Mouse (Mus musculus) hematopoietic stem cell, adult 5-6 weeks (primary cell): ENCODE data around the gene 1700031F05Rik. TPM values are rescaled to one million over a fixed set of nuclear protein-coding genes. Genes with fewer than 3 reads are reported as not detected.
"Not testable (repeated sequence)": the region's sequence is repeated elsewhere in the genome, so short reads cannot be mapped to it uniquely, and the experiment has no call there.

Source experiments
- ATAC-seq, 2 experiments: fragments of 125-278 bp in 1 of 2; replicated peaks in 1 of 2; 2 replicates each; pipeline ENCODE4 v1.8.0; 2016 to 2017; ENCODE audit warnings: inconsistent platforms in 2 of 2, mild to moderate bottlenecking in 2 of 2, moderate number of reproducible peaks in 2 of 2, low read depth in 1 of 2, moderate TSS enrichment in 1 of 2; ENCODE audit not compliant: low FRiP score in 2 of 2, poor library complexity in 2 of 2, severe bottlenecking in 2 of 2, insufficient read depth in 1 of 2, low TSS enrichment in 1 of 2
- total RNA-seq: library from RNA; stranded (forward); fragments of 172-1452, 232-1000 nt; gene quantifications from 2 replicates; pipeline ENCODE4 v1.2.3, GENCODE M21; 2017

1700031F05Rik gene
- total RNA-seq = not detected in 2 replicates

DNA sequence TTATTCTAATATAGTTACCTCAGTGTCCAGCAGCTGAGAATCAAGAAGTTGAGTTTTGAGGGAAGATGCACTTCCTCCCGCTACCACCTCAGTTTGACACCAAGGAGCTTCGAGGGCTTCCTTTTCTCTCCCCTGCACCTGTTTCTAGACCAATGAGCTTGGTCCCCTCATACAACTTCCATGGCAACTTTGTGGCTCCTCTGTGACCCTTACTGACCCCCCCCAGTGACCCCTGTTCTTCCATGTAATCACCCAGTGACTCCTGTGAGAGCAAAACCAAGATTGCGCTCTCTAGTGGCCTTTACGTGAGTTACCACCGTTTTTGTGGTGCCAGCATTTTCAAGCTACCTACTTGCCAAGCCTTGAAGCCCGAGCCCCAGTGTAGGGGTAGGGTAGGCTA lies at the start of gene 1700031F05Rik:
Gene 1700031F05Rik (minus strand): TSS at position 101 of the 400 bp plus-strand sequence.
- no peak for ATAC-seq

DNA sequence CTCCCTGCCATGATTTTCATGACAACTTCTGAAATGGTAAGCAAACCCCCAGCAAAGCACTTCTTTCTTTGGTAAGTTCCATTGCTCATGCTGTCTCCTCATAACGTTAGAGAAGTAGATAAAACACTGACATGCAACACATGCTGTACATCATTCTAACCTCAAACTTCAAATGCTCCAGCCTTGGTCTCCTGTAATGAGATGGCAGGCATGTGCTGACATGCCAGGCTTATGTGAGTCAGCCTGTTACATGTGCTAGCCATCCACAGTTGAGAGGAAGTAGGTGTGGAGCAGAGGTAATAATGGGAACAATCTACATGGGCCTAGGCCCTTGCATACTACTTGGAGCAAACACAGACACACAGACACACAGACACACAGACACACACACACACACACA lies 47.1 kb upstream of the 1700031F05Rik start:
- ATAC-seq = not testable (repeated sequence)

DNA sequence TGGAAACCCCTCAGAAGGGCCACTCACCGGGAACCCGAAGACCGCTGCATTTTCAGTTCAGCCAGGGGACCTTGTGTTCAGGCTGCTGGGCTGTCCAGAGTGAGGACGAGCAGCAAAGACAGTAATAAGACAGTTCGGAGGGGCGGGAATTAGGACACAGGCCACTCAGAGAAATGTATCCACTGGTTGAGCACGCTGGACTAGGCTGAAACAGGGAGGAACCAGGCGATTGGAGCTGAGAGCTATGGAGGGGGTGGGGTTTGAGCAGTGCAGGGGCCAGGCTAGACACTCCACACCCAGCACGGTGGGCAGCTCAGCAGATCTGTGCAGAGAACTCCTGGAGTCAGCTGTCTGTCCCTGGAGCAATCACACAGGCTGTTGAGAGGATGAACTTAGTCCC lies 40.8 kb upstream of the 1700031F05Rik start, which contains the start of the genes Dmrtc1a and 1700011M02Rik:
Gene Dmrtc1a (minus strand): TSS at position 101 of the 400 bp plus-strand sequence.
Gene 1700011M02Rik (plus strand): TSS at position 319 of the 400 bp plus-strand sequence.
- not testable (repeated sequence) for ATAC-seq

DNA sequence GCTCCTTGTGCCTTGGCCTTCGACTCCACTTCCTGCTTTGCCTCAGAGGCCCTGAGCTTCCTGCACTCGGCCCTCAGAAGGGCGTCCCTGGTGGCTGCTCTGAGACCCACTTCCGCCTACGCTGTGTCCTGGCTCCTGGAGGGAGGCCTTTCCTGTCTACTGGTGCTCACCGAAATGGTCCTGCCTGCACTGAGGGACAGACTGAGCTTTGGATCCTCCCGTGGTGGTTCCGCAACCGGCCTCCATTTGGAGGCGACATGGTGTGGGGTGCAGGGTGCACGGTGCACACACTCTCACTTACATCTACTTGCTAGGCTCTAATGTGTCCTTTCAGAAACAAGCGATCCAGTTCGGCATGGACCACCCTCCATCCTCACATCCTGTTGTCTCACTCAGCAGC lies 13.3 kb downstream of the 1700031F05Rik start, which contains the start of gene Dmrtc1c2:
Gene Dmrtc1c2 (minus strand): TSS at position 101 of the 400 bp plus-strand sequence.
- not testable (repeated sequence) for ATAC-seq

DNA sequence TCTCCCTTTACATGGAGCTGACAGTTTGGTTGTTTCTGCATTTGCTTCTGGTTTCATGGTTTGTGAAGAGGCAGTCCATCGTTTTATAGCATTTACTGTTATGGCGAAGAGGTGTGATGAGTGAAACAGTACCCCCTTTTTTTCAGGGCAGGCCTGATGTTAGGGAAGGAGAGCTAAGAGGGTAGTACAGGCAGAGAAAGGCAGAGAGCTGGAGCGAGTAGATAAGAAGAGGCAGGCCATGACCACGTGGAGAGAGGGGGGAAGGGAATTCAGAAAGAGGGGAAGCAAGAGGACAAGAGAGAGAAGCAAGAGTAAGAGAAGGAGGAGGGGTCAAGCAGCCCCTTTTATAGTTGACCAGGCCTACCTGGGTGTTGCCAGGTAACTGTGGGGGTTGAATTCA lies 55.5 kb downstream of the 1700031F05Rik start:
- no peak for ATAC-seq

Other genes with a start within 250 kb of the 1700031F05Rik start
- gene Phka1, start 223.7 kb downstream of the 1700031F05Rik start, total RNA-seq = 3.4 and 4.3 TPM in 2 replicates
- gene Gm3880, start 181.0 kb downstream of the 1700031F05Rik start, total RNA-seq = not detected in 2 replicates
- not detected in 2 replicates for gene Gm9112, start 160.3 kb downstream of the 1700031F05Rik start, total RNA-seq
- gene Dmrtc1b, start 160.1 kb downstream of the 1700031F05Rik start, total RNA-seq = not detected in 2 replicates
- gene Dmrtc1c1, start 65.0 kb downstream of the 1700031F05Rik start, total RNA-seq = not detected in 2 replicates
- not detected in 2 replicates for gene Dmrtc1c2, start 13.4 kb downstream of the 1700031F05Rik start, total RNA-seq
- not detected in 2 replicates for gene Dmrtc1a, start 40.7 kb upstream of the 1700031F05Rik start, total RNA-seq
- not detected in 2 replicates for gene 1700011M02Rik, start 40.9 kb upstream of the 1700031F05Rik start, total RNA-seq
- gene 1700018G05Rik, start 60.4 kb upstream of the 1700031F05Rik start, total RNA-seq = not detected in 2 replicates